Mouse (Mus musculus) heart, postnatal 25 days (tissue): ENCODE measurements around the gene Gmnc. TPM values are rescaled to one million over a fixed set of nuclear protein-coding genes. Genes with fewer than 3 reads are reported as not detected.

ENCODE experiments used
- DNase-seq: peaks from one replicate; pipeline ENCODE4 v3.0.0; 2022; ENCODE audit warnings: low spot score
- intact Hi-C: fragments of 180-260 bp; cut with DNase I; formaldehyde crosslinking; loops from one replicate; pipeline ENCODE4 v1.15.1; 2025
- total RNA-seq, 2 experiments: library from RNA; stranded (reverse); gene quantifications; 2 replicates each; pipeline ENCODE4 v1.2.3; 2021

Gene Gmnc
- under 1 TPM; 0.17 to 0.23 TPM for total RNA-seq

DNA sequence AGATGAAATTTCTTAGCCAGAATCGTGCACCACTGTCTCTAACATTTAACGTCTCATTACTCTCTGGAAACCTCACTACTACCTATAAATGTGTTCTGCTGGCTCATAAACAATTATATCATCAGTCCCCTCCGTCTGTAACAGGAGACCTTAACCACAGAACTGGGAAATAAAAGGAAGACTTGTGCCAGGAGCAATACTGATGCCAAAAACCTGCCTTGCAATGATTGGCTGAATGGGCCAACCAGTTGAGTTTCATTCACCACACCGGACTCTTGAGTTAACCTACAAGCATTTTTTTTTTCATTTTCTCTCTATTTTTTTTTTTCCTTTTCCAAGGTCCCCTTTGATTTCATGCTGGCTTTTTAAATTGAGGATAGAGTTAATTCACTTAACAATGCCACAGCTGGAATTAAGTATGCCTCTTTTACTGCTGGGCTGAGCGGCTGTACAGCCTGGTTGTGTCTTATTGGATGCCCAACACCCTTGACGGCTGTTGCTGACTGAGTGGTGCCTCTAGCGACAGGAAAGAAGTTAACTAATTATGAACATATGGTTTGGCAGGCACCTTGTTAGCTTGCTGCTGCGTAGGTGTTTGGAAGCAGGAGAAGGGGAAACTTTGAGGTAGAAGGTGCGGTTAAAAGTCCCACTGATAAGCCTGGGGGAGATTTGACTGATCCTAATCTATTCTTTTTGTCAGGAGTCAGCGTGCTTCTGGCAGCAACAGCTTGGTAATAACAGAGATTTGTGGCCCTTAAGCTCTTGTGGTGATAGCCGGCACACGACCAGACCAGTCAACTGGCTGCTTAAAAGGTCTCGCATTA lies at the start of gene Gmnc:
Gene Gmnc (minus strand): TSS at position 176 of the 824 bp plus-strand sequence.
- no peak for DNase-seq
- intact Hi-C loops = no loop called here

GRCm38 (mm10) chr16:27027281-27027680 lies 35.8 kb upstream of the Gmnc start:
- intact Hi-C loops = no loop called here
- no peak for DNase-seq

- intact Hi-C loops = no loop called here
- DNase-seq = no peak
Measured at GRCm38 (mm10) chr16:27026226-27026625, 34.8 kb upstream of the Gmnc start.

- no peak for DNase-seq
- intact Hi-C loops = no loop called here
Measured at GRCm38 (mm10) chr16:27022746-27023145, 31.3 kb upstream of the Gmnc start.

- DNase-seq = no peak
- intact Hi-C loops = no loop called here
Measured at GRCm38 (mm10) chr16:27017309-27017708, 25.9 kb upstream of the Gmnc start.

DNA sequence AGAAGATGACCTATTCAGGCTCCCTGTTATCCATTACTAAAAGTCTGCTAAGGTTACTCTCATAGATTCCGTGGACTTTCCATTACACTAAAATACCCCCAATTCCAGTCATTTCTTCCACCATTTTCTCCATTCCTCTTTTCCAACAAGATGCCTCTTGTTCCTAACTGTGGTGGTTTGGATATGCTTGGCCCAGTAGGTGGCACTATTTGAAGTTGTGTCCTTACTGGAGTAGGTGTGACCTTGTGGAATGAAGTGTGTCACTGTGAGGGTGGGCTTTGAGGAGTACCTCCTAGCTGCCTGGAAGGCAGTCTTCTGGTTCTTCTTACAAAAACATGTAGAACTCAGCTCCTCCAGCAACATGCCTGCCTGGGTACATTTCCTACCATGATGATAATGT lies 11.3 kb upstream of the Gmnc start:
- intact Hi-C loops = no loop called here
- no peak for DNase-seq

- intact Hi-C loops = no loop called here
- no peak for DNase-seq
Measured at GRCm38 (mm10) chr16:26999563-26999962, 8.1 kb upstream of the Gmnc start.

DNA sequence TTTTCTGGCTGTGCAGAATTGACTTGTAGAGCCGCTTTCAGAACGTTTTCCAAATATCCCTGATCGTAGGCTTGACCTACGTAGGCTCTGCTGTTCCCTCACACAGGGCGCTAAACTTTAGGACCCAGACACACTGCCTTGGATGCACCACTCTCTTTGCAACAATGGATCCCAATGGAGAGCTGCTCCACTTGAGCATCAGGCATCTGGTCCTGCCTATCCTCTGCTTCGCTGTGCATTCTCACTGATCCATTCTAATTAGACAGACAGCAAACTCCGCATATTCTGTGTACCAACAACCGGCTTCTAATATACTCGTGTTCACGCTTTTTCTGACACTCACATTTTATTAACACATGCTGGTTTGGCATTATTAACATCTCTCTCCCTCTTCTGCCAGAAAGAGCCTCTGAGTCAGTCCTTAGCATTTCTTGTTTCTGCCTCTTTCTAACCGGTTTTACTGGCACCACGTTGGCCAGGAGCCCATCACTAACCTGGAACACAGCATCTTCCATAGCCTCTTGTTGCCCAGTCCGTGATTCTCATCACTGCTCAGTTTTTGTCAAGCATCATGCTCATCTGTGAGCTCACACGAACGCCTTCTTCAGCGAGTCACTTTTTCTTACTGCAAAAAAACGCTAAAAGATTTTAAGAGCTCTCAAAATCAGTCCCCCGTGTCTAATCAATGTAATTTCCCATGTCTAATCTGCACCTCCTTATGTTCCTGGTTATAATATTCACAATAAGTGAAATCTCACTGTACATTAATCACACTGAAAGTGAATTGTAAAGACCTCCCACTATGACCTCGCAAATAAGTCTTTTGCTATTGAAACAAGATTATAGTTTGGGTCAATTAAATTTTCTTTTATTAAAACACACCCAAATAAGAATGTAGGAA lies 1.8 kb downstream of the Gmnc start:
- intact Hi-C loops = no loop called here
- no peak for DNase-seq

- intact Hi-C loops = no loop called here
- DNase-seq = no peak
Measured at GRCm38 (mm10) chr16:26988188-26988587, 3.3 kb downstream of the Gmnc start.

DNA sequence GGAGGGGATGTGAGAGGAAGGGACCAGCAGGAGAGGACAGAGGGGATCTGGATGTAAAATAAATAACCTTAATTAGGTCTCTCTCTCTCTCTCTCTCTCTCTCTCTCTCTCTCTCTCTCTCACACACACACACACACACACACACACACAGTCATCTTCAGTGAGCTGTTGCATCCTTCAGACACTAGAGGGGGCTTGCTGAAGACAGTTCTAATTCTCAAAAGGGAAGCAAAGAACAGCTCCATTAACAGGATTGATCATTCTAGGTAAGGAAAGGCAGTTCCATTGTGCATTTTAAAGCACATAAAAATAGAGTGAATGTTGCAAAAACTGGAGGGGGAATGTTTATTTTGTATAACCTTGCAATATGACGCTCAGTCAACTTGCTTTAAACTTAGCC lies 5.7 kb downstream of the Gmnc start:
- intact Hi-C loops = no loop called here
- DNase-seq = no peak

DNA sequence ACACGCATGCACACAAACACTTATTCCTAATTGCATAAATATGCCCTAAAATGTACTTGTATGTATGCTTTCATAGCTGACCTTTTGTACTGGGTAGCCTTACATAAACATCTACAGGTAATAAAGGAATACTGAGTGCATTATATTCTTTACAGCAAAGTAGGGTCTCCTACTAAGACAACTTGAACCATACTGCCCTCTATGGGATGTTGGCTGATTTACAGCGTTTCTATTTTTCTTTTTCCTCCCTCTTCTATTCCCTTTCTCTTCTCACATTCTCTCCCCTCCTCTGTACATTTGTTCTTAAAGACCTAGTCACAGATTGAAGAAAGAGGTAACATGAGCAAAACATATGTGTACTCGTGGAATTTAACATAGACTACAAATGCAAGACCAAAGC lies 9.3 kb downstream of the Gmnc start:
- intact Hi-C loops = loop anchor here (2.0 kb wide), 1 partner anchor 77 kb away; no protein-coding TSS in a partner anchor
- no peak for DNase-seq

DNA sequence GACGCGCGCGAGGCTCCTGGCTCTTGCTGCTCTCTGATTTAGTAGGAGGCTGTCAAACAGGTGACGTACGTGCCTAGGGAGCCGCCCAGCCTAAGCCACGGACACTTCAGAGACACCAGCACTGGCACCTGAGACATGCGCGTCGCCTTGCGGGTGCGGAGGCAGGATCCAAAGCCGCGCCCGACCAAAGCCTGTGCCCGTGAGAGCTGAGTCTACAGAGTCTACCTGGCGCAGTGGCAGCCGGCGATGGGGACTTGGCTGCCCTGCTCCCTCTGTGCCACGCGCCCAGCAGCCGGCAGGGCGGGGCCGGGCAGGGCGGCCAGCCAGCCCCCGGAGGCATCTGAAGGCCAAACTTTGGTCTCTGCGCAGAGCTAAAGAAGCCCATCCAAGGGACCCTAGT lies 23.5 kb downstream of the Gmnc start:
- intact Hi-C loops = no loop called here
- DNase-seq = no peak

DNA sequence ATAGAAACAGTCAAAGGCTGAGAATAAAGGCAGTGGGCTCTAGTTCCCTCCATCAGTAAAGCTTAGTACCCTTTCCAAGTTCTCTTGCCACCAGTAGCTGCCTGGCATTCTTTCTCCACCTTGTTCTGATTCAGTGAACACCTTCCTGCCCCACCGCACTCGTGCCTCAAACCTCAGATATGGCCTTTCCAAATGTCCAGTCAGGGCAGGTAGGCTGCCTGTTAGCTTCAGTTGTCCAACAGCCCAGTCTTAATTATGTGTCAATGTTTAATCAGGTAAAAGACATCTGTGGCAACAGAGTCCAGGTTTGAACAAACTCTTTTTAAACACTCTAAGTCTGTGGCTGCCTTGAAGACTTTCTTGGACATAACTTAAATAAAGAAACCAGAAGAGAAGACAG lies 24.6 kb downstream of the Gmnc start:
- no peak for DNase-seq
- intact Hi-C loops = no loop called here

DNA sequence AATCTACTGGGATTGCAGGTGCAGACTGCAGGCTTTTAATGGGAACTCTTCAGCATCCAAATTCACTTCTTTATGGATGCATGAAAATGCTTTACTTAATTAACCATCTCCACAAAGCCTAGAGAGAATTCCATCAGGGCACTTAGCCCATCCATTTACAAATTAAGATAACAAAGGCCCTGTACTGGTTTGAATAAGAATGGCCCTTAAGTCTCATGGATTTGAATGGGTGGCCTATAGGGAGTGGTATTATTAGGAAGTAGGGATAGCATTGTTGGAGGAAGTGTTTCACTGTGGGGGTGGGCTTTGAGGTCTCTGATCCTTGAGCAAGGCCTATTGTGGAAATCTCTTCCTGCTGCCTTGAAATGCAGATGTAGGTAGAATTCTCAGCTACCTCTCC lies 29.5 kb downstream of the Gmnc start:
- intact Hi-C loops = no loop called here
- no peak for DNase-seq

- no peak for DNase-seq
- intact Hi-C loops = no loop called here
Measured at GRCm38 (mm10) chr16:26951601-26952000, 39.9 kb downstream of the Gmnc start.

GRCm38 (mm10) chr16:26950209-26950608 lies 41.2 kb downstream of the Gmnc start:
- DNase-seq = no peak
- intact Hi-C loops = no loop called here

DNA sequence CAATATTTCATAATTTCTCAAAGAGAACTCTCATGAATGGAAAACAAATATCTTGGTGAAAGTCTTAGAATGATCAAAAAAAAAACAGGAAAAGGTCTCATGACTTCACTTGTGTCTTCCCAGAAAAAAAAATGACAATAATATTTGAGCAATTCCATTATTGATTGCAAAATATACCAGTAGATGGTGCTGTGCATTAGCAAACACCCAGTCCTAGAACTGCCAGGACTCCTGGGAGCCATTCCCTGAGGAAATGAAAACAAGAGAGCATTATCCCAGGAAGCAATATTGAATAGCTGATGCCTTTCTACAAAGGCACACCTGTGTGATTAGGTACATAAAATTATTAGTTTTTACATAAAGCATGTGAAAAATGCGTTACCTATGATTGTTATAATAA lies 87.5 kb downstream of the Gmnc start:
- intact Hi-C loops = loop anchor here (2.0 to 10.0 kb wide), 2 partner anchors 79 to 241 kb away; no protein-coding TSS in a partner anchor
- no peak for DNase-seq

DNA sequence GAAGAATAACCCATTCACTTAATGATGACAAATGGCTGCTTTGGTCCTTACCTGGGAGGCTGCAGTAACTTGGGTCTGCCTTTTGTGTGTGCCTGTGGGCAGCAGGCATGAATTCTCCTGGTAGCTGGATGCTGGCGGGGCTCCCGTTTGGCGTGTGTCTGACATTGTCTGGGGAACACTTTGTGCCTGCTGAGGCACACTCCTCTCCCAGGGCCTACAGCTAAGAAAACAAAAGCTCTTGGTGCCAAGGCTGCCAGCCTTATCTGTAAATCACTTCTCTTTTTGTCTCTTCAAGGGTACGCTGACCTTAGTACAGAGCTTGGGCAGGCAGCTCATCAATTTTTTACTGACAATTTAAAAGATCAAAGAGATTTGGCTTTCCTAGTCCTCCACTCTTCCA lies 90.0 kb downstream of the Gmnc start:
- no peak for DNase-seq
- intact Hi-C loops = loop anchor here (10.0 kb wide), 1 partner anchor 243 kb away; no protein-coding TSS in a partner anchor

DNA sequence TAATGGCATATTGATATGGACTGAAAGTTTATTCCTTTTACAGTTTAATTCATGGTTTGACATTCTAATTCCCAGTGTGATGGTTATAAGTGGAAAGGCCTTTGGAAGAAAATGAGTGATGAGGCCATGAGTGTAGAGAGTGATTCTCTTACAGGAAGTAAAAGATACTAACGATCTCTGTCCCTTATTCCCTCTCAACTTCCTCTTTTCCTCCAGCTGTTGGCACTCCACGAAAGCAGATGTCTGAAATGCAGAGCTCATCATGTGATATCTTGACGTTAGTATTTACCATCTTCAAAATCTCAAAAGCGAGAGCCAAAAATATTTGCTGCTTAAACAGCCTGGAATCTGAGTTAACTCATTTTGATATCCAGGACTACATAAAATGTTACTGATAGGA lies 105.1 kb downstream of the Gmnc start:
- no peak for DNase-seq
- intact Hi-C loops = no loop called here

DNA sequence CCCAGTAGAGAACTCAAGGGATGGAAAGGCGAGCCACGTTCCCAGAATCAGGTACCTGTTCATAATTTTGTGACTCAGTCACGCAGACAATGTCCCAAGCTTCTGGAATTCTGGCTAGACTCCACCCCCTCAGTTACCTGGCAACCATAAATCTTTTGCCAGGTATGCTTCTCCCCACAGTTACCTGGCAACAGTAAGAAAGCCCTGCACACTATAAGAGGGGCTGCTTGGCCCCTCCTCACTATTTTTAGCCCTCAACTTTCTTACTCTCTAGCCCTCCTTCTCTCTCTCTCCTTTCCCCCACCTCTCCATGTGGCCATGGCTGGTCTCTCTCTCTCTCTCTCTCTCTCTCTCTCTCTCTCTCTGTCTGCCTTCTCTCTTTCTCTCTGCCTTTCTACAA lies 114.6 kb downstream of the Gmnc start:
- no peak for DNase-seq
- intact Hi-C loops = no loop called here
